Mouse (Mus musculus) CH12.LX (cell line): ENCODE results near the gene Grin3b. TPM values are rescaled to one million over a fixed set of nuclear protein-coding genes. Genes with fewer than 3 reads are reported as not detected.

Source experiments
- DNase-seq: peaks from one replicate; pipeline ENCODE4 v3.0.0-alpha.2; 2013; ENCODE audit errors: extremely low read depth
- H3K27ac ChIP-seq: 2 replicates; pipeline ENCODE4 v1.5.1; 2012; ENCODE audit warnings: low read depth, mild to moderate bottlenecking, control low read depth, moderate library complexity; ENCODE audit not compliant: insufficient read depth
- H3K27me3 ChIP-seq: replicated peaks from 2 replicates; pipeline ENCODE3; 2012; ENCODE audit warnings: inconsistent platforms
- H3K36me3 ChIP-seq, 2 experiments: replicated peaks in 1 of 2; 2 replicates each; pipeline versions ENCODE3 to v1.6.1; 2012; ENCODE audit warnings: inconsistent platforms in 1 of 2, low read length in 1 of 2, mild to moderate bottlenecking in 1 of 2, mixed read lengths in 1 of 2, moderate library complexity in 1 of 2; ENCODE audit not compliant: control insufficient read depth in 1 of 2, insufficient read depth in 1 of 2
- H3K4me1 ChIP-seq, 2 experiments: 2 replicates each; pipeline ENCODE4 v1.6.1; 2012; ENCODE audit warnings: inconsistent platforms in 1 of 2, moderate library complexity in 1 of 2; ENCODE audit not compliant: insufficient read depth in 2 of 2, control insufficient read depth in 1 of 2
- H3K4me2 ChIP-seq: 2 replicates; pipeline ENCODE4 v1.6.1; 2012; ENCODE audit warnings: low read depth, mild to moderate bottlenecking, control low read depth; ENCODE audit not compliant: poor library complexity, insufficient read depth, severe bottlenecking
- H3K4me3 ChIP-seq, 3 experiments: fragments of 150-350 bp in 1 of 3; sonication (generic) in 1 of 3; replicated peaks in 1 of 3; 2 replicates each; pipeline versions ENCODE3 to v1.5.1; 2011 to 2012; ENCODE audit warnings: low read depth in 2 of 3, low read length in 2 of 3, mild to moderate bottlenecking in 2 of 3, moderate library complexity in 2 of 3, control low read depth in 1 of 3, improper control_type of control experiment in 1 of 3, inconsistent platforms in 1 of 3, mixed read lengths in 1 of 3; ENCODE audit not compliant: poor library complexity in 1 of 3
- H3K79me2 ChIP-seq: replicated peaks from 2 replicates; pipeline ENCODE4 v1.6.1; 2012; ENCODE audit warnings: mild to moderate bottlenecking, moderate library complexity; ENCODE audit not compliant: control insufficient read depth, poor library complexity, insufficient read depth, severe bottlenecking; ENCODE audit errors: extremely low read depth
- H3K9ac ChIP-seq: 2 replicates; pipeline ENCODE4 v1.6.1; 2012; ENCODE audit warnings: low read depth, mild to moderate bottlenecking, control low read depth, moderate library complexity; ENCODE audit not compliant: insufficient read depth
- H3K9me3 ChIP-seq: replicated peaks from 2 replicates; pipeline ENCODE3; 2012; ENCODE audit warnings: low read length, inconsistent platforms, mixed read lengths
- BHLHE40 ChIP-seq: IDR thresholded peaks from 2 replicates; pipeline ENCODE4 v1.6.1; 2011; ENCODE audit warnings: mild to moderate bottlenecking, low read depth, low read length, improper control_type of control experiment
- CHD1 ChIP-seq: IDR thresholded peaks from 2 replicates; pipeline ENCODE4 v1.6.1; 2012; ENCODE audit warnings: low read depth, low read length, improper control_type of control experiment, inconsistent platforms
- CTCF ChIP-seq, 2 experiments: IDR thresholded peaks in 1 of 2; conservative IDR thresholded peaks in 1 of 2; 2 replicates each; pipeline ENCODE4 v1.5.1; 2011 to 2012; ENCODE audit warnings: low read depth in 2 of 2, low read length in 2 of 2, improper control_type of control experiment in 1 of 2, inconsistent platforms in 1 of 2, mild to moderate bottlenecking in 1 of 2, moderate library complexity in 1 of 2
- ELF1 ChIP-seq: IDR thresholded peaks from 2 replicates; pipeline ENCODE4 v1.6.1; 2014; ENCODE audit warnings: low read depth, mild to moderate bottlenecking, inconsistent platforms, low read length, improper control_type of control experiment
- EP300 ChIP-seq: IDR thresholded peaks from 2 replicates; pipeline ENCODE4 v1.6.1; 2011; ENCODE audit warnings: low read length, improper control_type of control experiment
- GABPA ChIP-seq: IDR thresholded peaks from 2 replicates; pipeline ENCODE4 v1.6.1; 2012; ENCODE audit warnings: low read depth, low read length, improper control_type of control experiment, inconsistent platforms; ENCODE audit not compliant: insufficient replicate concordance
- HCFC1 ChIP-seq: IDR thresholded peaks from 2 replicates; pipeline ENCODE4 v1.6.1; 2012; ENCODE audit warnings: low read depth, mild to moderate bottlenecking, inconsistent platforms, low read length, improper control_type of control experiment
- IRF4 ChIP-seq: IDR thresholded peaks from 2 replicates; pipeline ENCODE4 v1.6.1; 2014; ENCODE audit warnings: low read depth, mild to moderate bottlenecking, inconsistent platforms, low read length, improper control_type of control experiment
- MAX ChIP-seq: IDR thresholded peaks from 2 replicates; pipeline ENCODE4 v1.6.1; 2011; ENCODE audit warnings: low read length, improper control_type of control experiment
- MEF2A ChIP-seq: IDR thresholded peaks from 2 replicates; pipeline ENCODE4 v1.6.1; 2014; ENCODE audit warnings: low read depth, mild to moderate bottlenecking, inconsistent platforms, low read length, improper control_type of control experiment, borderline replicate concordance
- MXI1 ChIP-seq: IDR thresholded peaks from 2 replicates; pipeline ENCODE4 v1.6.1; 2011; ENCODE audit warnings: mild to moderate bottlenecking, low read depth, low read length, improper control_type of control experiment
- NELFE ChIP-seq: IDR thresholded peaks from 2 replicates; pipeline ENCODE4 v1.6.1; 2011; ENCODE audit warnings: low read depth, low read length, improper control_type of control experiment
- NRF1 ChIP-seq: IDR thresholded peaks from 2 replicates; pipeline ENCODE4 v1.6.1; 2014; ENCODE audit warnings: low read depth, mild to moderate bottlenecking, inconsistent platforms, low read length, improper control_type of control experiment, moderate library complexity
- PAX5 ChIP-seq: IDR thresholded peaks from 2 replicates; pipeline ENCODE4 v1.6.1; 2012; ENCODE audit warnings: low read length, inconsistent platforms, mixed read lengths
- POLR2A ChIP-seq: IDR thresholded peaks from 2 replicates; pipeline ENCODE4 v1.6.1; 2011; ENCODE audit warnings: low read depth, mild to moderate bottlenecking, improper control_type of control experiment, low read length
- POLR2AphosphoS2 ChIP-seq: IDR thresholded peaks from 2 replicates; pipeline ENCODE4 v1.6.1; 2011; ENCODE audit warnings: low read depth, low read length, improper control_type of control experiment
- SIN3A ChIP-seq: IDR thresholded peaks from 2 replicates; pipeline ENCODE4 v1.6.1; 2012; ENCODE audit warnings: low read length, improper control_type of control experiment, inconsistent platforms
- TCF12 ChIP-seq: IDR thresholded peaks from 2 replicates; pipeline ENCODE4 v1.6.1; 2014; ENCODE audit warnings: low read depth, mild to moderate bottlenecking, inconsistent platforms, low read length, improper control_type of control experiment
- UBTF ChIP-seq: IDR thresholded peaks from 2 replicates; pipeline ENCODE4 v1.6.1; 2012; ENCODE audit warnings: low read depth, mild to moderate bottlenecking, inconsistent platforms, low read length, improper control_type of control experiment, moderate library complexity
- dilution Hi-C: fragments of 300-500 bp; cut with MboI; formaldehyde crosslinking; loops from 2 replicates; pipeline ENCODE4 v1.14.3; 2020; ENCODE audit warnings: low sequenced_read_pairs; ENCODE audit not compliant: extremely low pct_unique_long_range_greater_than_20kb, extremely low pct_ligation_motif_present
- in situ Hi-C: fragments of 300-500 bp; cut with MboI; formaldehyde crosslinking; loops from 3 replicates; pipeline ENCODE4 v1.14.3; 2019; ENCODE audit warnings: low sequenced_read_pairs, low pct_ligation_motif_present, low pct_unique_long_range_greater_than_20kb, mixed read lengths
- polyA plus RNA-seq: library from polyadenylated mRNA; unstranded; fragments of >175 nt; gene quantifications from 2 replicates; pipeline ENCODE4 v1.2.1, GENCODE M21; 2012; ENCODE audit warnings: low read depth; ENCODE audit not compliant: insufficient read length
- total RNA-seq, 2 experiments: library from RNA; depleted of rRNA; stranded (reverse); fragments of 300-350 nt in 1 of 2; fragments of >200 nt in 1 of 2; gene quantifications; 2 replicates each; pipeline ENCODE4 v1.2.3; 2012 to 2014

Gene Grin3b
- total and polyA plus RNA-seq, 3 experiments, result 0.27 to 0.59 (median 0.56) TPM

DNA sequence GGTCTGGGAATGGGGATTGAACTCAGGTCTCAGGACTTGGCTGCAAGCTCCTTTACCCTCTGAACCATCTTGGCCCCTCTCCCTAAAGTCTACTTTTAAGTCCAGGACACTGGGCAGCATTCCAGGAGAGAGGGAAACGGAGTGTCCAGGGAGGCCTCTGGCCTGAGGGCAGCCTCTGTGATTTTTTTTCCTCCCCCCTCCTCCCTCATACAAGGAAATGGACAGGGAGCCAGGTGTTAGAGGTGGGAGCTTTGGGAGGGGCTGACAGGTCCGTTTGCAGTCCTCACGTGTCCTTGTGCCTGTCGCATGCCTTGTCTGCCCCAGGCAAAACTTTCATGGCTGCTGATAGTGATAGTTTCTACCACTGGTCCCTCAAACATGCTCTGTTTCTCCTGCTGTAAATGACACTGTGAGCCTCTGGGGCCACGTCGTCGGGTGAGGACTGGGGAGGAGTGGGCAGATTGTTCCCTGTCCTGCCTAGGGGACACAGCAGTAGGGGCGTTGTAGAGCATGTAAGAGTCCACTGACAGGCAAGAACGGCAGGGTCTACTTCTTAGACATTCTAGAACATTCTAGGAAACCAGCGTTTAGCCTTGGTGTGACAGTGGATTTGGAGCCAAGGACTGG lies 34.1 kb upstream of the Grin3b start:
- peak overlapping the region; percentile 33 for H3K4me2 ChIP-seq
- peaks cover 66 to 91% of the 10 kb centered on the region in 2 experiments for H3K36me3 ChIP-seq
- no peaks in the 10 kb centered on the region for H3K27me3 ChIP-seq
- H3K4me1 ChIP-seq, result peaks cover 73 to 96% of the 10 kb centered on the region in 2 experiments
- in situ Hi-C loops, result no loop called here
- peak; percentile 48; the same call in 1 of the 2 replicates for TF ChIP-seq SIN3A
- TF ChIP-seq NRF1, result no peak
- TF ChIP-seq MAX, result peak; percentile 47; the same call in 1 of the 2 replicates
- TF ChIP-seq BHLHE40, result peak; percentile 81
- no peak for TF ChIP-seq NELFE
- TF ChIP-seq POLR2AphosphoS2, result 0 out of 2 replicates have a peak, but pooled peaks have one; percentile 44
- TF ChIP-seq ELF1, result no peak
- TF ChIP-seq MXI1, result peak; percentile 66
- 0 out of 2 replicates have a peak, but pooled peaks have one; percentile 58 for TF ChIP-seq UBTF
- 0 out of 2 replicates have a peak, but pooled peaks have one; percentile 54 for TF ChIP-seq CHD1
- TF ChIP-seq EP300, result no peak
- no peak for TF ChIP-seq POLR2A
- no peak for TF ChIP-seq GABPA
- no peak for TF ChIP-seq IRF4
- 0 out of 2 replicates have a peak, but pooled peaks have one; percentile 6 for TF ChIP-seq TCF12
- no peak for TF ChIP-seq PAX5
- TF ChIP-seq CTCF (conservative IDR thresholded peaks at IDR 0.05 in 1 of 2, IDR thresholded peaks at IDR 0.05 in 1 of 2; ENCODE audit: low read depth in 2 of 2, low read length in 2 of 2), result no peak
- no peak for TF ChIP-seq MEF2A
- TF ChIP-seq, all 38 proteins: peak for 8
- Histone ChIP-seq H3K4me3 (peak overlapping the region in 1 of 3 experiments; percentile 40), H3K27ac (peak overlapping the region; percentile 97), H3K9me3 (no peaks in the 10 kb centered on the region), H3K79me2 (peaks cover 87% of the 10 kb centered on the region), H3K9ac (peak overlapping the region; percentile 43)
- no peak for DNase-seq
- dilution Hi-C loops, result no loop called here

DNA sequence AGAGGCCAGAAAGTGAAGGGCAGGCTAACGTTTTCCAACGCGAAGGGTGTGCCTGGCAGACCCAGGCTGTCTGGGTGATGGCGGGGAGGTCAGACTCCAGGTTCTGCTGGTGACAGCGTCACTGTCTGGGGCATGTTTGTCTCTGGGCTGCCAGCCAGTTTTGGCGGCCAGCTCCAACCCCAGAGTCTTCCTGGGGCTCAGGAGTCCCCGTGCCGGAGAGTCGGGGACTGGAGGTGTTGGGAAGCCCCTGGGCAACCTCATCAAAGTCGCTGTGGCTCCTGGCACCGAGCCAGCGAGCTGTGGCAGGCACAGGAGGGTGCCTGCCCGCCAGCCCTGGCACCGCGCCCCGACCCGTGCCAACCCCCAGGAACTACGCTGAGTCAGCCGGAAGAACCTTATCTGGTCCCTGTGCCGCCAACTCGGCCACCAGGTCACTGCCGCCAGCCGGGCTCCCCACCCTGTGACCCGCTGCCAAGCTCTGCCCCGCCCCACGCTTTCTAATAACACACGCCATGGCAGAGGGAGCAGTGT lies 33.5 kb upstream of the Grin3b start:
- Histone ChIP-seq H3K27ac (peak overlapping the region; percentile 97), H3K9ac (peak overlapping the region; percentile 43; the same call in 1 of the 2 replicates), H3K4me3 (peak overlapping the region in 1 of 3 experiments; percentile 40), H3K36me3 (peaks cover 67 to 91% of the 10 kb centered on the region in 2 experiments), H3K9me3 (no peaks in the 10 kb centered on the region), H3K4me1 (peaks cover 79 to 96% of the 10 kb centered on the region in 2 experiments)
- DNase-seq, result no peak
- in situ Hi-C loops, result no loop called here
- TF ChIP-seq ELF1, result no peak
- no peak for TF ChIP-seq HCFC1
- TF ChIP-seq BHLHE40, result peak; percentile 60
- TF ChIP-seq, all 38 proteins: peak for 1
- H3K4me2 ChIP-seq, result peak overlapping the region; percentile 33
- peaks cover 86% of the 10 kb centered on the region for H3K79me2 ChIP-seq
- dilution Hi-C loops, result no loop called here
- H3K27me3 ChIP-seq, result no peaks in the 10 kb centered on the region
